Mouse (Mus musculus) hindbrain, embryonic 11.5 days (tissue): ENCODE measurements around the gene Serinc4. TPM values are rescaled to one million over a fixed set of nuclear protein-coding genes. Genes with fewer than 3 reads are reported as not detected.

ENCODE experiments used
- ATAC-seq: fragments of 200-750 bp; cut with Nextera tagmentation; 2 replicates; pipeline ENCODE4 v1.8.0; 2017; ENCODE audit warnings: mild to moderate bottlenecking, moderate TSS enrichment, moderate library complexity; ENCODE audit not compliant: low FRiP score
- DNase-seq: peaks from one replicate; pipeline ENCODE4 v3.0.0-alpha.2; 2015; ENCODE audit warnings: low spot score
- H3K27ac ChIP-seq: fragments of 300-500 bp; sonication (generic); 2 replicates; pipeline ENCODE4 v1.5.1; 2014; ENCODE audit warnings: mild to moderate bottlenecking, low read depth, low read length
- H3K27me3 ChIP-seq: fragments of 300-500 bp; sonication (generic); 2 replicates; pipeline ENCODE4 v1.6.1; 2014; ENCODE audit warnings: mild to moderate bottlenecking, low read length, moderate library complexity, mixed read lengths; ENCODE audit not compliant: control insufficient read depth, insufficient read depth
- H3K36me3 ChIP-seq: fragments of 300-500 bp; sonication (generic); 2 replicates; pipeline ENCODE4 v1.6.1; 2014; ENCODE audit warnings: mild to moderate bottlenecking, low read length, moderate library complexity, mixed read lengths; ENCODE audit not compliant: control insufficient read depth, insufficient read depth
- H3K4me1 ChIP-seq: fragments of 300-500 bp; sonication (generic); replicated peaks from 2 replicates; pipeline ENCODE4 v1.6.1; 2014; ENCODE audit warnings: low read length, mixed read lengths; ENCODE audit not compliant: control insufficient read depth, insufficient read depth
- H3K4me2 ChIP-seq: fragments of 300-500 bp; sonication (generic); replicated peaks from 2 replicates; pipeline ENCODE4 v1.6.1; 2014; ENCODE audit warnings: mild to moderate bottlenecking, low read depth, low read length
- H3K4me3 ChIP-seq: fragments of 300-500 bp; sonication (generic); 2 replicates; pipeline ENCODE4 v1.5.1; 2014; ENCODE audit warnings: low read depth, low read length
- H3K9ac ChIP-seq: fragments of 300-500 bp; sonication (generic); 2 replicates; pipeline ENCODE4 v1.6.1; 2014; ENCODE audit warnings: low read depth, low read length
- H3K9me3 ChIP-seq: fragments of 300-500 bp; sonication (generic); 2 replicates; pipeline ENCODE4 v1.6.1; 2016; ENCODE audit warnings: low read length; ENCODE audit not compliant: control insufficient read depth
- WGBS: fragments of 180-500 bp; shearing (Covaris S2); extraction: QIAGEN DNeasy Blood & Tissue Kit; methylation state at CpG from one replicate; pipeline ENCODE4 v1.1.7; 2014; 5-methylcytosine and 5-hydroxymethylcytosine counted together
- polyA plus RNA-seq: library from polyadenylated mRNA; unstranded; fragments of >200 nt; fragmentation: Nextera tagmentation; extraction: Ambion mirVana; gene quantifications from 2 replicates; pipeline ENCODE4 v1.2.1, GENCODE M21; 2014

Gene Serinc4
- polyA plus RNA-seq, 1 experiment from 2014 or later: 0.46 TPM

GRCm38 (mm10) chr2:121443068-121443349, 13.6 kb downstream of the Serinc4 start:
- DNase-seq (no peak), ATAC-seq (no peak)
- H3K9me3 ChIP-seq: no peaks in the 10 kb centered on the region
- H3K4me2 ChIP-seq: peak overlapping the region; percentile 58
- 17% methylated on average over 8 of the region's 8 CpGs for WGBS
- H3K27ac ChIP-seq: no peak overlapping the region
- H3K9ac ChIP-seq: no peak overlapping the region
- no peaks in the 10 kb centered on the region for H3K36me3 ChIP-seq
- peaks cover 17% of the 10 kb centered on the region for H3K27me3 ChIP-seq
- 0 out of 2 replicates have a peak overlapping the region, but pooled peaks have one; percentile 13 for H3K4me3 ChIP-seq
- H3K4me1 ChIP-seq: peaks cover 9% of the 10 kb centered on the region; the same call in 1 of the 2 replicates

- 2% methylated on average over 29 of the region's 30 CpGs for WGBS
- no peaks in the 10 kb centered on the region for H3K9me3 ChIP-seq
- ATAC-seq: peak; percentile 63
These were observed 14.1 kb downstream of the Serinc4 start for GRCm38 (mm10) chr2:121442259-121443067.

GRCm38 (mm10) chr2:121441800-121442199, 14.8 kb downstream of the Serinc4 start:
- 10% methylated on average over 11 of the region's 11 CpGs for WGBS
- Histone ChIP-seq H3K9ac (no peak overlapping the region; the same call in 1 of the 2 replicates), H3K4me2 (peak overlapping the region; percentile 58), H3K4me1 (peaks cover 9% of the 10 kb centered on the region; the same call in 1 of the 2 replicates), H3K27ac (no peak overlapping the region), H3K27me3 (peaks cover 17% of the 10 kb centered on the region), H3K4me3 (peak overlapping the region; percentile 30; the same call in 1 of the 2 replicates), H3K36me3 (no peaks in the 10 kb centered on the region), H3K9me3 (no peaks in the 10 kb centered on the region)
- DNase-seq (no peak), ATAC-seq (no peak)

More at GRCm38 (mm10) chr2:121442259-121443067, 14.1 kb downstream of the Serinc4 start:
- DNase-seq: peak; percentile 52
- no peak overlapping the region for H3K27ac ChIP-seq
- peak overlapping the region; percentile 30 for H3K4me3 ChIP-seq
- peaks cover 9% of the 10 kb centered on the region; the same call in 1 of the 2 replicates for H3K4me1 ChIP-seq
- H3K4me2 ChIP-seq: peak overlapping the region; percentile 58
- H3K9ac ChIP-seq: peak overlapping the region; percentile 40; the same call in 1 of the 2 replicates
- H3K27me3 ChIP-seq: peaks cover 17% of the 10 kb centered on the region
- H3K36me3 ChIP-seq: no peaks in the 10 kb centered on the region

- no peak overlapping the region for H3K27ac ChIP-seq
- no peak for DNase-seq
- no peaks in the 10 kb centered on the region for H3K9me3 ChIP-seq
- WGBS: 52% methylated on average over 5 of the region's 5 CpGs
- ATAC-seq: no peak
- no peak overlapping the region for H3K4me2 ChIP-seq
- H3K9ac ChIP-seq: no peak overlapping the region
- peaks cover 9% of the 10 kb centered on the region; the same call in 1 of the 2 replicates for H3K4me1 ChIP-seq
- no peaks in the 10 kb centered on the region for H3K36me3 ChIP-seq
- no peak overlapping the region for H3K4me3 ChIP-seq
- H3K27me3 ChIP-seq: peaks cover 17% of the 10 kb centered on the region
These were observed 15.6 kb downstream of the Serinc4 start for GRCm38 (mm10) chr2:121440834-121441605.

GRCm38 (mm10) chr2:121439746-121440145, 16.8 kb downstream of the Serinc4 start:
- no peak overlapping the region for H3K9ac ChIP-seq
- DNase-seq (no peak), ATAC-seq (no peak)
- H3K27ac ChIP-seq: no peak overlapping the region
- H3K4me1 ChIP-seq: peaks cover 9% of the 10 kb centered on the region; the same call in 1 of the 2 replicates
- WGBS: 79% methylated on average over 4 of the region's 4 CpGs
- H3K4me2 ChIP-seq: no peak overlapping the region
- no peak overlapping the region for H3K4me3 ChIP-seq
- peaks cover 4% of the 10 kb centered on the region; the same call in 1 of the 2 replicates for H3K36me3 ChIP-seq
- no peaks in the 10 kb centered on the region for H3K9me3 ChIP-seq
- H3K27me3 ChIP-seq: peaks cover 17% of the 10 kb centered on the region

GRCm38 (mm10) chr2:121434854-121435253, 21.7 kb downstream of the Serinc4 start:
- Histone ChIP-seq H3K4me2 (no peak overlapping the region), H3K27me3 (no peaks in the 10 kb centered on the region), H3K4me1 (no peaks in the 10 kb centered on the region), H3K27ac (no peak overlapping the region), H3K9ac (no peak overlapping the region), H3K36me3 (peaks cover 26% of the 10 kb centered on the region), H3K4me3 (no peak overlapping the region), H3K9me3 (no peaks in the 10 kb centered on the region)
- DNase-seq (peak; percentile 46), ATAC-seq (no peak)
- WGBS: 97% methylated on average over 1 of the region's 1 CpGs

GRCm38 (mm10) chr2:121425890-121426289, 30.7 kb downstream of the Serinc4 start:
- H3K27me3 ChIP-seq: no peaks in the 10 kb centered on the region
- H3K4me1 ChIP-seq: no peaks in the 10 kb centered on the region
- no peak overlapping the region for H3K4me3 ChIP-seq
- no peak for ATAC-seq
- no peak overlapping the region for H3K9ac ChIP-seq
- peaks cover 9% of the 10 kb centered on the region for H3K36me3 ChIP-seq
- H3K4me2 ChIP-seq: no peak overlapping the region
- 98% methylated on average over 2 of the region's 2 CpGs for WGBS
- no peaks in the 10 kb centered on the region for H3K9me3 ChIP-seq
- H3K27ac ChIP-seq: no peak overlapping the region
- DNase-seq: no peak

GRCm38 (mm10) chr2:121423166-121423565, 33.4 kb downstream of the Serinc4 start:
- H3K36me3 ChIP-seq: peaks cover 4% of the 10 kb centered on the region; the same call in 1 of the 2 replicates

More at GRCm38 (mm10) chr2:121423166-121423565, 33.4 kb downstream of the Serinc4 start:
- H3K4me2 ChIP-seq: no peak overlapping the region
- ATAC-seq (no peak), DNase-seq (no peak)
- H3K27ac ChIP-seq: no peak overlapping the region
- H3K27me3 ChIP-seq: no peaks in the 10 kb centered on the region
- 94% methylated on average over 2 of the region's 2 CpGs for WGBS
- H3K4me3 ChIP-seq: no peak overlapping the region
- H3K9ac ChIP-seq: no peak overlapping the region
- no peaks in the 10 kb centered on the region for H3K9me3 ChIP-seq
- no peaks in the 10 kb centered on the region for H3K4me1 ChIP-seq
